Mouse (Mus musculus): ENCODE data around the gene Pnn. TPM values are rescaled to one million over a fixed set of nuclear protein-coding genes. Genes with fewer than 3 reads are reported as not detected.

Gene Pnn
- polyA plus RNA-seq, 1 experiment from 2014 or later, result 67.3 TPM

DNA sequence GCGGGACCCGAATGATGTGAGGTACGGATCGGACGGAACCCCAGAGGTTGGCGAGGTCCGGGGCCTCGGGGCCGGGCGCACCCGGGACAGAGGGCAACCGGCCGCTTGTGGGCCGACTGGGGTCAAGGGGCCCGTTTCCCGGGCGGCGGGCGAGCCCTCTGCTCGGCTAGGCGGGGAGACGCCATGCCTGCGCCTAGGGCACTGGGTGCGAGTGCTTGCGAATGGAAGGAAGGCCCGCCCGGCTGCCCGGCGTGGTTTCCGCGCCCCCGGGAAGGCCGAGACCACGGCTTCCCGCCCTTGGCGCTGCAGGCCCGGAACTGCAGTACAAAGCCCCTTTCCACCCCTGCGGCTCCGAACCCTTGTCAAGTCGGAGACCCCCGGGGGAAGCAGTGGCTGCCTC is 411 bp downstream of the Pnn start:
- Histone ChIP-seq H3K4me3 (replicated peaks; ENCODE audit: low read depth, low read length) (peak overlapping the region; percentile 99), H3K27me3 (ENCODE audit: insufficient read depth, low read length) (no peaks in the 10 kb centered on the region), H3K36me3 (ENCODE audit: insufficient read depth, low read length) (peaks cover 31% of the 10 kb centered on the region), H3K9ac (ENCODE audit: low read depth, low read length) (peak overlapping the region; percentile 99), H3K4me2 (ENCODE audit: low read length) (peak overlapping the region; percentile 69), H3K27ac (peak overlapping the region; percentile 92), H3K4me1 (replicated peaks; ENCODE audit: insufficient read depth, low read length) (no peaks in the 10 kb centered on the region), H3K9me3 (replicated peaks; ENCODE audit: low read length) (no peaks in the 10 kb centered on the region)
- DNase-seq (ENCODE audit: low spot score) (peak; percentile 34), ATAC-seq (replicated peaks; ENCODE audit: low FRiP score, low read depth) (peak; percentile 65)
- WGBS, result under 1% methylated on average over 35 of the region's 41 CpGs
- TF ChIP-seq CTCF (IDR thresholded peaks at IDR 0.05; ENCODE audit: low read depth), result no peak

DNA sequence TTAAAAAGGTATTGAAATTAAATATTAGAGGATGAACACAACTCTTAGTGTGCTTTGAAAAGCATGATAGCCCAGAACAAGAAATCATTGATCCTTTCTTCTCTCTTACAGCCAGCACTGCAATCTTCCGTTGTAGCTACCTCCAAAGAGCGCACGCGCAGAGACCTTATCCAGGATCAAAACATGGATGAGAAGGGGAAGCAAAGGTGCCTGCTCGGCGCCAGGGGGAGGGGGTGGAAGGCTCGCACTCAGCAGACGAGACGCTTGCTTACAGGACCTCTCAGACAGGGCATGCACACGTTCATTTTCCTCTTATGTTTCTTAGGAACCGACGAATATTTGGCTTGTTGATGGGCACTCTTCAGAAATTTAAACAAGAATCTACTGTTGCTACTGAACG is 2.1 kb downstream of the Pnn start:
- TF ChIP-seq CTCF (IDR thresholded peaks at IDR 0.05; ENCODE audit: low read depth), result no peak
- Histone ChIP-seq H3K9me3 (replicated peaks; ENCODE audit: low read length) (no peaks in the 10 kb centered on the region), H3K27ac (no peak overlapping the region), H3K27me3 (ENCODE audit: insufficient read depth, low read length) (no peaks in the 10 kb centered on the region), H3K4me3 (replicated peaks; ENCODE audit: low read depth, low read length) (no peak overlapping the region), H3K9ac (ENCODE audit: low read depth, low read length) (no peak overlapping the region), H3K4me2 (ENCODE audit: low read length) (no peak overlapping the region), H3K36me3 (ENCODE audit: insufficient read depth, low read length) (peaks cover 37% of the 10 kb centered on the region), H3K4me1 (replicated peaks; ENCODE audit: insufficient read depth, low read length) (no peaks in the 10 kb centered on the region)
- 92% methylated on average over 13 of the region's 13 CpGs for WGBS
- ATAC-seq (replicated peaks; ENCODE audit: low FRiP score, low read depth), result no peak
- no peak for DNase-seq (ENCODE audit: low spot score)

DNA sequence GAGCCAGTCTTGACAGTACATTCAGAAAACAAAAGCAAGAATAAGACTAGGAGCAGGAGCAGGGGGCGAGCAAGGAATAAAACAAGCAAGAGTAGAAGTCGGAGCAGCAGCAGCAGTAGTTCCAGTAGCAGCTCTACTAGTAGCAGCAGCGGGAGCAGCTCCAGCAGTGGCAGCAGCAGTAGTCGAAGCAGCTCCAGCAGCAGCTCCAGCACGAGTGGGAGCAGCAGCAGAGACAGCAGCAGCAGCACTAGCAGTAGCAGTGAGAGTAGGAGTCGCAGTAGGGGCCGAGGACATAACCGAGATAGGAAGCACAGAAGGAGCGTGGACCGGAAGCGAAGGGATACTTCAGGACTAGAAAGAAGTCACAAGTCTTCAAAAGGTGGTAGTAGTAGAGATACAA is 5.6 kb downstream of the Pnn start:
- DNase-seq (ENCODE audit: low spot score) (no peak), ATAC-seq (replicated peaks; ENCODE audit: low FRiP score, low read depth) (no peak)
- Histone ChIP-seq H3K36me3 (ENCODE audit: insufficient read depth, low read length) (peaks cover 43% of the 10 kb centered on the region), H3K9ac (ENCODE audit: low read depth, low read length) (no peak overlapping the region), H3K4me1 (replicated peaks; ENCODE audit: insufficient read depth, low read length) (no peaks in the 10 kb centered on the region), H3K27me3 (ENCODE audit: insufficient read depth, low read length) (no peaks in the 10 kb centered on the region), H3K9me3 (replicated peaks; ENCODE audit: low read length) (no peaks in the 10 kb centered on the region), H3K4me3 (replicated peaks; ENCODE audit: low read depth, low read length) (no peak overlapping the region), H3K27ac (0 out of 2 replicates have a peak overlapping the region, but pooled peaks have one; percentile 1), H3K4me2 (ENCODE audit: low read length) (no peak overlapping the region)
- no peak for TF ChIP-seq CTCF (IDR thresholded peaks at IDR 0.05; ENCODE audit: low read depth)
- WGBS, result 88% methylated on average over 11 of the region's 11 CpGs

DNA sequence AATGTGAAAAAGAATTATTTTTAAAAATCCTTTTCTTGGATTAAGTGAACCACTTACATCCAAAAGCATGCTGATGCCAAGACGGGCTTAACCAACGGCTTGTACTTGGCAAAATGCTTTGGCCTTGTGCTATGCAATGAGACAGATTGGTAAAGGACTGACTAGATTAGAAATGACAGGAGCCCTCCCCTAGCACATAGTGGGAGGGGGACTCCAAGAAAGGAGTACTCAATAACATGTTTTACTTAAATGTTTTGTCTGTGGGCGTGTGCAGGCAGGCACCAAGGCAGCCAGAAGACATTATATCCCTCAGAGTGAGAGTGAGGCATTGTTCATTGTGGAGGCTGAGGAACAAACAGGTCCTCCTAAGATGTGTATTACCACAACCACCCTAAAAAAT is 7.4 kb downstream of the Pnn start:
- Histone ChIP-seq H3K4me3 (replicated peaks; ENCODE audit: low read depth, low read length) (no peak overlapping the region), H3K36me3 (ENCODE audit: insufficient read depth, low read length) (peaks cover 35% of the 10 kb centered on the region), H3K4me1 (replicated peaks; ENCODE audit: insufficient read depth, low read length) (no peaks in the 10 kb centered on the region), H3K4me2 (ENCODE audit: low read length) (no peak overlapping the region), H3K27ac (no peak overlapping the region), H3K9me3 (replicated peaks; ENCODE audit: low read length) (no peaks in the 10 kb centered on the region), H3K9ac (ENCODE audit: low read depth, low read length) (no peak overlapping the region), H3K27me3 (ENCODE audit: insufficient read depth, low read length) (no peaks in the 10 kb centered on the region)
- DNase-seq (ENCODE audit: low spot score) (no peak), ATAC-seq (replicated peaks; ENCODE audit: low FRiP score, low read depth) (no peak)
- TF ChIP-seq CTCF (IDR thresholded peaks at IDR 0.05; ENCODE audit: low read depth), result no peak
- 91% methylated on average over 3 of the region's 3 CpGs for WGBS

DNA sequence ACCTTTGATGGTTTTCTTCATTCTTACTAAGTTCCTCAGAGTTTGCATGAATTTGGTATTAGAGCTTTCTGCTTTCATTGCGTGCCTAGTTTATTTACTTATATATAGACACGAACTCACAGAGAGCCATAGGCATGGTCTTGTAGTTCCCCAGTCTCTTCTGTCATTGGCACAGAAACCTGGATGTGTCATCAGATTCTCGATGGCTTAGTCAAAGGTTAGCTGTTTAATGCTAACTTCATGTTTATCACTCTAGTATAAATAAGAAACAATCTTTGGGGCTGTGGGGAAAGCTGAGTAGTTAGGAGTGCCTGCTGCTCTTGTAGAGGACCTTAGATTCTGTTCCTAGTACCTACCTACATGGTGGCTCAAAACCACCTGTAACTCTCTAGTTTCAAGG is 10.3 kb downstream of the Pnn start:
- Histone ChIP-seq H3K9me3 (replicated peaks; ENCODE audit: low read length) (no peaks in the 10 kb centered on the region), H3K27me3 (ENCODE audit: insufficient read depth, low read length) (no peaks in the 10 kb centered on the region), H3K36me3 (ENCODE audit: insufficient read depth, low read length) (peaks cover 13% of the 10 kb centered on the region), H3K4me3 (replicated peaks; ENCODE audit: low read depth, low read length) (no peak overlapping the region), H3K9ac (ENCODE audit: low read depth, low read length) (no peak overlapping the region), H3K4me2 (ENCODE audit: low read length) (no peak overlapping the region), H3K27ac (no peak overlapping the region), H3K4me1 (replicated peaks; ENCODE audit: insufficient read depth, low read length) (no peaks in the 10 kb centered on the region)
- TF ChIP-seq CTCF (IDR thresholded peaks at IDR 0.05; ENCODE audit: low read depth), result no peak
- DNase-seq (ENCODE audit: low spot score) (no peak), ATAC-seq (replicated peaks; ENCODE audit: low FRiP score, low read depth) (no peak)
- WGBS, result 91% methylated on average over 3 of the region's 3 CpGs

DNA sequence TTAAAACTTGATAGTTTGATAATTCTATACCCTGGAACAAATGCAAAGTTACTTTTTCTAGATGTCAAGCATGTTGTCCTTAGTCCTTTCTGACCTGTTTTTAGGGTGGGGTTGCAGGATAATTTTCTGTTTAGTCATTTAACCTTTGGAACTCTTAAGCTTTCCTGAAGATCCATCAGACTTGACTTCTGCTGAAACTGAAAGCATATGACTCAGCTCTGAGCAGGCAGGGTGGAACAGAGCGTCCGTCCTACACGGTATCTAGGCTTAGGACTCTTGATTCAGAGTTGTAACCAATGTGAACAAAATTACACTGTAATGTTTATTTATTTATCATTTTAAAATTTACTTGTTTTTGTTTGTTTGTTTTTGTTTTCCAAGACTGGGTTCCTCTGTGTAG is 11.2 kb downstream of the Pnn start:
- no peaks in the 10 kb centered on the region for H3K4me1 ChIP-seq (replicated peaks; ENCODE audit: insufficient read depth, low read length)
- H3K9ac ChIP-seq (ENCODE audit: low read depth, low read length), result no peak overlapping the region
- WGBS, result 93% methylated on average over 3 of the region's 3 CpGs
- no peak overlapping the region for H3K4me2 ChIP-seq (ENCODE audit: low read length)
- no peak overlapping the region for H3K4me3 ChIP-seq (replicated peaks; ENCODE audit: low read depth, low read length)
- no peaks in the 10 kb centered on the region for H3K27me3 ChIP-seq (ENCODE audit: insufficient read depth, low read length)
- H3K36me3 ChIP-seq (ENCODE audit: insufficient read depth, low read length), result 0 out of 2 replicates have a peak, but pooled peaks cover 6% of the 10 kb centered on the region
- TF ChIP-seq CTCF (IDR thresholded peaks at IDR 0.05; ENCODE audit: low read depth), result no peak
- H3K9me3 ChIP-seq (replicated peaks; ENCODE audit: low read length), result no peaks in the 10 kb centered on the region
- ATAC-seq (replicated peaks; ENCODE audit: low FRiP score, low read depth) (no peak), DNase-seq (ENCODE audit: low spot score) (no peak)
- no peak overlapping the region for H3K27ac ChIP-seq

DNA sequence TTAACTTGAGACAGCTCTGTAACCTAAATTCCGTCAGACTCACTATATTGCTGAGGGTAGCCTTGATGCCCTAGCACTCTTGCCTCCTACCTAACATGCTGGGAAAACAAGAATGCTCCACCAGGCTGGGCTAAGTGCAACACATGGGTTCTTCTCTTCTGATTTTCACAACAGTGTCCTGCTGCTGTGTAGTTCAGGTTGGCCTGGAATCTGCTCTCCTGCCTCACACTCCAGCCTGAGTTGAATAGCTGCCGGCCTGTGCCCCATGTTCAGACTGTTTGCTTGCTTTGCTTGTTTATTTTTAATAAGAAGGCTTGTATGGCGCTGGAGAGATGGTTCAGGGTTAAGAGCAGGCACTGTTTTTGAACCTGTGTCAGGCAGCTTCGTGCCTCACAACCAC is 13.8 kb downstream of the Pnn start:
- no peaks in the 10 kb centered on the region for H3K9me3 ChIP-seq (replicated peaks; ENCODE audit: low read length)
- TF ChIP-seq CTCF (IDR thresholded peaks at IDR 0.05; ENCODE audit: low read depth), result no peak
- H3K27me3 ChIP-seq (ENCODE audit: insufficient read depth, low read length), result no peaks in the 10 kb centered on the region
- no peaks in the 10 kb centered on the region for H3K36me3 ChIP-seq (ENCODE audit: insufficient read depth, low read length)
- H3K4me2 ChIP-seq (ENCODE audit: low read length), result no peak overlapping the region
- DNase-seq (ENCODE audit: low spot score), result no peak
- no peaks in the 10 kb centered on the region for H3K4me1 ChIP-seq (replicated peaks; ENCODE audit: insufficient read depth, low read length)
- no peak overlapping the region for H3K4me3 ChIP-seq (replicated peaks; ENCODE audit: low read depth, low read length)
- 90% methylated on average over 4 of the region's 4 CpGs for WGBS
- no peak overlapping the region for H3K9ac ChIP-seq (ENCODE audit: low read depth, low read length)
- H3K27ac ChIP-seq, result no peak overlapping the region
- no peak for ATAC-seq (replicated peaks; ENCODE audit: low FRiP score, low read depth)

All from kidney, postnatal 0 days (tissue).